Mouse (Mus musculus): ENCODE data around the gene OR5BS1P. TPM values are rescaled to one million over a fixed set of nuclear protein-coding genes. Genes with fewer than 3 reads are reported as not detected.

OR5BS1P gene
- polyA plus RNA-seq (2012; rRNA removed), result not detected in 2 replicates

GRCm38 (mm10) chr15:98469596-98469995 is at the start of gene OR5BS1P:
Gene OR5BS1P (plus strand): TSS chr15:98469896.

DNA sequence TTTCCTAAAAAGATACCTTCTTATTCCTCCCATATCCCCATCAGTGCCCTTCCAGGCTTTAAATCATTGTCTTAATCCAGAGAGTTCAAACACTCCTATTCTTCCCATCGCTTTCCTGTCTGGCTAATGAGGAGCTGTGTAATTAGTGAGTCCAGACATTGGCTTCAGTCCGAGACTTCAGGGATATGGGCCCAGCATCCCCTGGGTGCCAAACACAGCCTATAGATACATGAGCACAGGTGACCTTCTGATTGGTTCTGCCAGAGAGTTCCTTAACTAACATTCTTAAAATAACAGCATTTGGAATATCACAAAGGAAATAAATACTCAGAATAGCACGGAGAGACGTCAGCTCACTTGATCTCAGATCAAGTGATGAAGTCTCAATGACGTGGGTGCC is 38.8 kb upstream of the OR5BS1P start, which contains the start of gene Olfr282:
Olfr282 (plus strand) TSS at position 301 of the 400 bp plus-strand sequence.

DNA sequence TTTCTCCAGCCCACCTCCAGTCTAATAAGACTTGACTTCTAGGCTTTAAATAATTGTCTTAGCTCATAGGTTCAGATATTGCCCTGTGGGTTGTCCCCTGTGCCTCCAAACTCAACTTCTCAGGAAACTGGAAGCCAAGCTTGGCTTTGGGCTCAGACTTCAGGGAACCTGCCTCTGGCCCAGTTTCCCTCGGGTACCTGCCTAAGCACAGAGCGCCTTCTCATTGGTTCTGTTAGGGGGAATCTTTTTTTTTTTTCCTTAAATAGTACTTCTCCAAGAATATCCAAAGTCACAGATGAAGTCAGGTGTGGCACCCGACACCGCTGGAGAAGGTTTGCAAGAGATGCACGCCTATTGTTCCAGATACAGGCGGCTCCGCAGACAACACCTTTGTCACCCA is 17.4 kb upstream of the OR5BS1P start, which contains the start of gene Olfr281:
Olfr281 (plus strand) TSS at position 301 of the 400 bp plus-strand sequence.

GRCm38 (mm10) chr15:98482701-98483100 is 13.0 kb downstream of the OR5BS1P start, which contains the start of gene Lalba:
Gene Lalba (minus strand): TSS chr15:98482721.

DNA sequence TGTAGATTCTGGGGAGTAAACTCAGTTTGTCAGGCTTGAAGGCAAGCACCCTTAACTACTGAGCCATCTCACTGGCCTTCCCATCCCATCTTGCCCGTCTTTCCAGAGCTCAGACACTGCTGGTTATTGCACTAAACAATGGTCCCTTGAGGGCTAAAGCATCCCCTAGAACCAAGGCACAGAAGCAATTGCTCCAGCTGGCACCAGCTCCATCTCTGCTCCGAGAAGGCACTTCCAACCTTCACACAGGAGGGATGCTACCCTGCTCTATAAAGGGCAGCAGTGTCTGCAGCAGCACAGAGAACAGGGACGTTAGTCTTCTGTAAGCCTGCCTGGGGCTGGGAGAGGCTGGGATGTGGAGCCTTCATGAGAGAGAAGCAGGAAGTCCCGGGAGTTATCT is 22.4 kb downstream of the OR5BS1P start, which contains the start of gene Olfr279:
Olfr279 (plus strand) TSS at position 301 of the 400 bp plus-strand sequence.

Other genes starting within 250 kb of the OR5BS1P start
- gene Gm44579, start 248.9 kb upstream of the OR5BS1P start, polyA plus RNA-seq (2012; rRNA removed), result not detected in 2 replicates
- gene Olfr287, start 248.8 kb upstream of the OR5BS1P start, polyA plus RNA-seq (2012; rRNA removed), result not detected in 2 replicates
- not detected in 2 replicates for gene Olfr286, start 235.4 kb upstream of the OR5BS1P start, polyA plus RNA-seq (2012; rRNA removed)
- gene H1fnt, start 212.6 kb upstream of the OR5BS1P start, polyA plus RNA-seq (2012; rRNA removed), result not detected in 2 replicates
- 0.21 and 0.25 TPM in 2 replicates for gene Zfp641, start 173.7 kb upstream of the OR5BS1P start, polyA plus RNA-seq (2012; rRNA removed)
- gene Olfr285, start 152.5 kb upstream of the OR5BS1P start, polyA plus RNA-seq (2012; rRNA removed), result not detected in 2 replicates
- not detected in 2 replicates for gene Olfr284, start 128.9 kb upstream of the OR5BS1P start, polyA plus RNA-seq (2012; rRNA removed)
- gene Olfr283, start 89.0 kb upstream of the OR5BS1P start, polyA plus RNA-seq (2012; rRNA removed), result not detected in 2 replicates
- not detected in 2 replicates for gene Olfr282, start 38.7 kb upstream of the OR5BS1P start, polyA plus RNA-seq (2012; rRNA removed)
- gene Olfr281, start 17.3 kb upstream of the OR5BS1P start, polyA plus RNA-seq (2012; rRNA removed), result not detected in 2 replicates
- not detected in 2 replicates for gene Lalba, start 12.8 kb downstream of the OR5BS1P start, polyA plus RNA-seq (2012; rRNA removed)
- gene Olfr279, start 22.5 kb downstream of the OR5BS1P start, polyA plus RNA-seq (2012; rRNA removed), result not detected in 2 replicates
- 19.0 and 19.6 TPM in 2 replicates for gene Kansl2, start 64.4 kb downstream of the OR5BS1P start, polyA plus RNA-seq (2012; rRNA removed)
- 6.7 TPM in 2 replicates for gene Ccnt1, start 101.0 kb downstream of the OR5BS1P start, polyA plus RNA-seq (2012; rRNA removed)
- gene 4930415O20Rik, start 101.1 kb downstream of the OR5BS1P start, polyA plus RNA-seq (2012; rRNA removed), result 0.06 TPM in 1 of 2 replicates, not detected in the other
- gene Adcy6, start 140.2 kb downstream of the OR5BS1P start, polyA plus RNA-seq (2012; rRNA removed), result 14.0 and 17.8 TPM in 2 replicates
- gene Cacnb3, start 160.9 kb downstream of the OR5BS1P start, polyA plus RNA-seq (2012; rRNA removed), result 1.2 TPM in 2 replicates
- 16.7 and 18.6 TPM in 2 replicates for gene Ddx23, start 193.0 kb downstream of the OR5BS1P start, polyA plus RNA-seq (2012; rRNA removed)
- 1.9 and 2.1 TPM in 2 replicates for gene Rnd1, start 207.6 kb downstream of the OR5BS1P start, polyA plus RNA-seq (2012; rRNA removed)
- gene Ccdc65, start 238.3 kb downstream of the OR5BS1P start, polyA plus RNA-seq (2012; rRNA removed), result 0.03 and 0.04 TPM in 2 replicates

All from liver, embryonic 18 days (tissue).